Mouse (Mus musculus) adrenal gland, adult 18-20 months (tissue): ENCODE measurements around the gene Rbm47. TPM values are rescaled to one million over a fixed set of nuclear protein-coding genes. Genes with fewer than 3 reads are reported as not detected.
A peak's percentile ranks its signal among the peaks of the same experiment; 100 is the strongest.

Experiments used
- DNase-seq, 2 experiments: peaks; one replicate each; pipeline ENCODE4 v3.0.0; 2021 to 2022; ENCODE audit warnings: low spot score in 2 of 2
- total RNA-seq, 2 experiments: library from RNA; stranded (reverse); gene quantifications; 1 replicate in 1 of 2; 2 replicates in 1 of 2; pipeline ENCODE4 v1.2.3; 2021

The Rbm47 gene
- total RNA-seq, 2 experiments from 2014 or later, result 74.5 to 128 TPM

DNA sequence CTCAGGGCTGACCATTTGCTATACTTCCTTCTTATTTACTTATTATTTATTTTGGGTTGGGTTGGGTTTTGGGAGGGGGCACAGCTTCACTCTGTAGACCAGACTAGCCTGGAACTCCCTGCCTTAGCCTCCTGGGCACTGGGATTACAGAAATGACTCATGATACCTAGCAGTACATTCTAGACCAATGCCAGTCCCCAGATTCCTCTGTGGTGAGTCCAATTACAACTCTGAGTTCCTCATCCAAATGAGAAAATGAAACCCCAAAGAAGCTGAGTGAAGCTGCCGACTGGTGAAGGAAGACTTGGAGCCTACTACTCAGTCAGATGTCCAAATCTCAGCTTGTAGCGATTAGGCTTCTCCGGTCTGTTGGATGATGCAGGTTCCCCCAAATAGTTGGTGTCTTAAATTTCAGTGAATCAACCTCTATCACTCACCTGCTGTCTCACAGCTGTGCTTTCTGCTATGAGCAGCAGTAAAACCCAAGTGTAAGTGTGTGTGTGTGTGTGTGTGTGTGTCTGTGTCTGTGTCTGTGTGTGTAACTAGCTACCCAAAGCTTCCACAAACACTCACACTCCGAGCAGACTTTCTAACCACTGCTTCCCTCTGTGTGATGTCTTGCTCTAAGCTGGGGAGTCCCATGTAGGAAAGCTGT lies 84.5 kb downstream of the Rbm47 start:
- DNase-seq, result no peak

DNA sequence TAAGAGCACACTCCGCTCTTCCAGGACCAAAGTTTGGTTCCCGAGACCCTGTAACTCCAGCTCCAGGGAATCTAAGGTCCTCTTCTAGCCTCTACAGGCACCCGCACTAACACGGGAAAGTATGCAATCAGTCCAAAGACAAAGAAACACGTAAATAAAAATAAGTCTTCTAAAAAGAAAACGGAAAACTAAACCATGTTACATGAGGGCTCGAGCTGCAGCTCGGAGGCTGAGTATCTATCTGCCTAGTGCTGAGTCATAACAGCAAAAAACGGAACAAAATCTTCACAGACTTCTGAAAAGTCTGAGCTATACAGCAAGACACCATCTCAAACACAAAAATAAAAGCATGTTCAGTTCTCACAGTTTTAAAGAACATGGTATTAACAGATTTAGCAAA lies 86.0 kb downstream of the Rbm47 start:
- DNase-seq, result no peak

DNA sequence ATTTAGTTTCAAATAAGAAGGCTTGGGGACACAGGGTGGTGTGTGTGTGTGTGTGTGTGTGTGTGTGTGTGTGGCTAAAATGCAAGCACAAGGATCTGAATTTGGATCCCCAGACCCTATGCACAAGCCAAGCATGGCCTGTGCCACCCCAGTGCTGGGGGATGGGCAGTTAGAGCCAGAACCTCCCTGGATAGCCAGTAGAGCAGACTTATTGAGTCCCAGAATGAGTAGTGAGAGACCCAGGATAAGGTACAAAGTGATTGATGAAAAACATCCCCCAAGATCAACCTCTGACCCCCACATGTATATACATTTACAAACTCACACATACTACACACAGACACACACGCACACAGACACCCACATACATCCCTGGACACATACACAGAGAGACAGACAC lies 86.6 kb downstream of the Rbm47 start:
- DNase-seq, result no peak

DNA sequence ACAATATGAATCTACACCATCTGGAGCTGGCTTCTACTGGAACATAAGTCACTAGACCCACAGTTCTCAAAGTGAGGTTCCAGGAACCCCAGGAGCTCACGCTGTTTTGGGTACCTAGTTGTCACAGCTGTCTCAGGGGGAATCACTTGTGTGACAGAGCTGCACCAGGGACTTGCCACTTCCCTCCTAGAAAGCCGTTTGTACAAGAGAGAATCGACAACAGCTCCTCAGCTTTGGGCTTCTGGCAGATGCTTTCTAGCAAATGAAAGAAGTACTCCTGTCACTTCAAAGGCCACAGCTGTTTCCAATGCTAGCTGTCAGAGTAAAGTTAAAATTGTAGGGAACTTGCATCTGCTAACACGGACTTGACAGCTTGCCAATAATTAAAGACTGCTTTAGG lies 87.4 kb downstream of the Rbm47 start:
- DNase-seq, result no peak

DNA sequence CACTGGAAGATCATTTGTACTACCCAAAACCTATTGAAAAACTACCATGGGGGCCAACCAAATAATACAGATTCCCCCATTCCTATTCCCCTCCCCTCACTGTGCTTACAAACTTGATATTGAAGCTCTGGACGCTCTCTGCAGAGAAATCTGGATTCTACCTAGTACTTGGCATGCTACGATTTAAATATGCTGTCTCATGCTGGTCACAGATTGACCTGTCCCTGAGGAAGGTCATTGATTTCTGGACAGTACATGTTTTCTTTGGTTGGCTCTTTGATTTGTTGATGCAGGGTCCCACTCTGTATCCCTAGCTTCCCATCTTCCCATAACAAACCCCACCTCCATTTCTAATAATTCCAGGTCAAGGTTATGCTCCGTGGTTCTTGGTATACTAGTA lies 88.4 kb downstream of the Rbm47 start:
- DNase-seq, result no peak

DNA sequence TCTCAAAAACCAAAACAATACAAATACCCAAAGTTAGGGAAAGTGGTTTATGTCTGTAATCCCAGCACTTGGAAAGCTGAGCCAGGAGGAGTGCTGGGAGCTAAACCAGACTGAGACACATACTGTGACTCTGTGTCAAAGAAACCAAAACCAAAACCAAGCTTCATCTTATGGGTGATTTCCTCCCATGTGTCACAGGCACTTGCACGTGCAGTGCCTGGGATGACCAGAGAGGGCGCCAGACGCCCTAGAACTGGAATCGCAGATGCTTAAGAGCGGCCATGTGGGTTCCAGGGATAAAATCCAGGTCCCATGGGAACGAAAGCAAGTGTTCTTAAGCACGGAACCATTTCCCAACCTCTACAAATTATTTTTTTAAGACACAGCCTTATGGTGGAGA lies 89.6 kb downstream of the Rbm47 start:
- peak in 1 of 2 experiments; percentile 54 for DNase-seq

DNA sequence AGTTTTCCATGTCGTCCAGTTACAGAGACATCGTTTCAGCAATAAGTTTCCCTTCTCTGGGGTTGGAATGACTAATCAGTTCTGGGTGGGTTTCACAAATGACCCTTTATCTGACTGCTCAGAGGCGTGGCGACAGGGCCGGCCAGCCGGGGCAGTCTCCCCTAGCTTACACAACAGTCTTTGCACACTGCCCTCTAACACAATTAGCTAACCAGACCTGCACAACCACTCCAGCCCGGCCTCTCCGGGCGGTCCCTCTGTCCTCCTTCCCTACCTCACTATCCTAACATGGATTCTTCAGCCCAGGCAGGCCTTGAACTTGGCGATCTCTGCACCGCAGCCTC lies 90.7 kb downstream of the Rbm47 start:
- DNase-seq, result no peak

DNA sequence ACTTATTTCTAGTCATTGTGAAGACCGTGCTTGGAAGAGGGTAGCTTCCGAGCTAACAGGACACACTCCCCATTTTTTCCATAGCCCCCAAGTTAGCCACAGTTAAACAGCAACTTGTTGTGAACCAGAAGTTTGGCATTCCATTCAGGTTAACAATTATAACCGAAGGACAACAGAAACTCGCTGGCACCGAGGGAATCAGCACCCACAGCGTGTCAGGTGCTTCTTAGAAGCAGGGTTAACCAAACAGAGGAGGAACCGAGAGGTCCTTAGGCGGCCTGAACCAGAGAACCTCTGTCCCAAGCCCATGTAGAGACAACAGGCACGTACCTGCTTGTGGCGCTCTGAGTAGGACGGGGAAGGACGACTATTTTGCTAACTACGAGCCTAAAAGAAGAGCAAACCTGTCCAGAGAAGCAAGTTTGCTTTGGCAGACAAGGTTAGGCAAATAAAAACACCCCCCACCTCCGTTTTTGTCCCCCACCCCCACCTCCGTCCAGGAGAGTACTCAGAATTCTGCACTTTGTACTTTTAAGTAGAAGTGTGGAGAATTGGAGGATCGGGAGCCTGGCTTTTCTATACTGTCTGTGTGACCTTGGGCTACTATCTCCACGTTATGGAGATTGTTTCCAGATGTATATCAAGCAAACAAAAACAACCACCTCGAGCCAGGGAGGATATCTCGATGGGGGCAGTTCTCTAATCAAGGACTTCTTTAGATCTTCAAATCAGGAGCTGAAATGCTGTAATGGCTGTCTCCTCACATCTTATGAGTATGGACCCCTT lies 91.3 kb downstream of the Rbm47 start:
- no peak for DNase-seq

DNA sequence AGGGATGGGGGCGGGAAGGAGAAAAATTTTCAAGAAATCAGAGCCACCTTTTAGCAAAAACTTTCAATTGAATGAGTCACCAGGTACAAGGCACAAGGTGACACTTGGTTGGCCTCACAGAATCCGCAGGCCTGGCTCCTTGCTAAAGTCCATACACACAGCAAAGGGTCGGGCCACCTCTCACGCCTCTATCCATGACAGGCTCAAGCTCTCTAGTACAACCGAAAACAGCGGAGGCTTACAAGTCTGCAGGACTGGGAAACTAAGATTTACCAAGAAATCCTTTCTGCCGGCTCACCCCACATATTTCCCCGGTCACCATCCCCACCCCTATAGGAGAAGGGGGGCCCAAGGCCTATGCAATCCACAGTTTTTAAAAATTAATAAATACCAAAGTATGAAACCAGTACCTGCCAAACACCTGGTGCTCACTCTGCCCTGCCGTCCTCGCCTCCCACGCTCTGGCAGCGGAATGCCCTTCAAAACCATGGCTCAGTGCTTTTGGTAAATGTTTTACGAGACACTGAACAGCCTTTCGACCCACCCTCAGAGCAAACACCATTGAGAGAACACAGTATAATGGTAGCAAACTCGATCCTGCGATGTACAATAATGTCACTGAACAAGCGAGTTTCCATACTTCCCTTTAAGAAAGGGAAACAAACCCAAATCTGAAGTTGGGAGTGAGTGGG lies 92.2 kb downstream of the Rbm47 start:
- DNase-seq, result no peak

DNA sequence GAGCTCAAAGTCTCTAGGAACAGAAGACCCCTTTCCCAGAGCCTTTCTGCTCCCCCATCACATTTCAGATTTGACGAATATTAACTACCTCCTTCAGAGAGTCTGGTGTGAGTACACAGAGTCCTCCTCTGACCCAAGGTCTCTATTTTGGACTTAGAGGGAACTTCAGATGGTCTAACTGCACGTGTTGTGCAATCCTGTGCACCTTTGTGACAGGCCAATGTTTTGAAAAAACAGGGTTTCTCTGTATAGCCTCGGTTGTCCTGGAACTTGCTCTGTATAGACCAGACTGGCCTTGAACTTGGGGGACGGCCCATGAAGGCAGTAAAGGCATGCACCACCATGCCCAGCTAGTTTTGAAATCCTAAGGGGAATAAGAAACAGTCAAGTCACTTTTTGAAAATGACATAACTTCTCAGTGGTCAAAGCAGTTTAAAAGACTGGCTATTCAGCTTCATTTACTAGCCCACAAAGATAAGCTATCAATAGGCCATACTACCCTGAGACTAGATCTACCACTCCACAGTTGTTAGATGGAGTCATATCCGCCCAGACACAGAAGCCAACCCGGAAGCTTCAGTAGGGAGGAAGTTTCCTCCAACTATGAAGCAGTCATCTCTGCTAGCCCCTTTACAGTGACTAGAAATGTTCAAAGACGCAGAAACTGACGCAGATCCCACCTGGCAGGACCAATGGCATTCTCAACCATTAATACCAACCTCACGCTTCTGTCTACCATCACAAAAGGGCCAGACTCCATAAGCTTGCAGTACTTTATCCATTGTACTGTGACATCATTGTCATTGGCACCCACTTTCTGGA lies 93.3 kb downstream of the Rbm47 start:
- DNase-seq, result no peak

DNA sequence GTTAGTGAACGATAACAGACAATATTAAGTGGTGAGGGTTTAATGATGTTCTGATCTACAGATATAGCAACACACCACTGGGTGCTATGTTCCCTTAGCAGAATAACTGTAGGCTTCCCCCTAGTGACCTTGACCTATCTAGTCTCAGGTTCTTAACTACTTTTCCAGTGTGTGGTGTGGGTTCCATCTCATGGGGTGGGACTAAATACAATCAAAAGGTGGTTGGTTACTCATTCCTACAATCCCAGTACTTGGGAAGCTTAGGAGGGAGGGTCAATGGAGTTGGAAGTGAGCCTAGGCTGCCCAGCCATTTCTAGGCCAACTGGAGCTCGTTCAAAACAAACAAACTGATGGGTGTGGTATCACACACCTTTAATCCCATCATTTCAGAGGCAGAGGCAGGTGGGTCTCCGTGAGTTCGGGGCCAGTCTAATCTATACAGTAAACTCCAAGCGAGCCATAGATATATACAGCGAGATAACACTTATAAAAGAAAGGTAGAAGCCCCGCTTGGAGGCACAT lies 94.4 kb downstream of the Rbm47 start:
- no peak for DNase-seq

DNA sequence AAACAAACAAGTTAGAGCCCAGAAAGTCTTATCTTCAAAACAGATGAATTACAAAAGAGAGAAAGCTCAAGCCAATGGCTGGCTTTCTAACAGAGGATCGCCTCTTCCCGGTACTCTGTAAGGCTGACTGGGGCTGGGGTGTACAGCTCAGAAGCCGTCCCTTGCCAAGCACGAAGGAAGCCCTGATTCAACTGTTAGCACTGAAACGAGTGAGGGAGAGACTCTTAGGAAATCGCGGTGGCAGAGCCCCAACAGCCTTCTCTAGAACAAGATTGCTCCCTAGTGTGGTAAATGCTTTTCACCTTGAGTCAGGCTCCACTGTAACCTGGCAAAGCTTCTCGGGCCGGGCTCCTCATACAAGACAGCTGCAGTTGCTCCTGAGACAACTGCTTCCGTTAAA lies 95.5 kb downstream of the Rbm47 start:
- peak in 1 of 2 experiments; percentile 49 for DNase-seq

DNA sequence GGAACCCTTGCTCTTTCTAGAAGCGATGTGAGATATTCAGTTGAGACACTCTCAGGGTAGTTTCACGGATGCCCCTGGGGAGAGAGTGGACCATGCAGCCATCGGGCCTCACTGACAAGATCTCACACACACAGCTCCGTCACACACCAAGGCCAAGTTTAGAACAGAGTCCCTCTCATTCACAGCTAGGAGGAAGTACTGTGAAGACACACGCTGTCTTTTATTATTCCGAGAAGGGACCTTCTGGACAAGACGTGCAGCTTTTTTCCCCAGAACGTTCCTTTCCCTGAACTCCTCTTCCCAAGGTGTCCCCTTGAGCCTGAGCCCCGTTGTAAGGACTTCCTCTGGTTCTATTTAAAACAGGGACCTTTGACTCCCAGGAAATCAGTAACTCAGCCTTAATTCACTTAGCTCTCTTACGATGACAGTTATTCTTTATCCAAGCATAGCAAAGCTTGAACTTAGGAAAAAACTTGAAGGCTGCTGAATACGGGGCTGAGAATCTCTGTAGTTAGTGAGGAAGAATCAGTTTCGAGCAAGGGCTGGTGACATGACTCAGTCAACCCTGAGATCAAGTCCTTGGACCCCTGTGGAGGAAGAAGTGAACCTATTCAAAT lies 96.1 kb downstream of the Rbm47 start:
- DNase-seq, result no peak

DNA sequence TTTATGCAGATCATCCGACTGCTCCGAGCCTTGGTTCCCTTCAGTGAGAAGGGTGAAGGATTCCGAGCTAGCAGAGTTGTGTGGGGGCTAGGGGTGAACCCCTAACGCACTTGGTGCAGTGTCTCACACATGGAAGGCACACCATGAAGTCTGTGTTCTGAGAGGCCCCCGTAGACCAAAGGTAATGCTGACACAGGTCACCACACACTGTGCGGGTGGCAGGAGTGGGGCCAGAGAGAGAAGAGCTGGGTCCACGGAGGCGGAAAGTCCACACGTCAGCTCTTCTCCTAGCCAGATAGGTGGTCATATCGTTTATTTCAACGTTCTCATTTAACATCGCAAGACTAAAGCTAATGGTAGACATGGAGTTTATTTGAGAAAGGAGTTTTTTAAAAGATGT lies 97.0 kb downstream of the Rbm47 start:
- DNase-seq, result no peak

DNA sequence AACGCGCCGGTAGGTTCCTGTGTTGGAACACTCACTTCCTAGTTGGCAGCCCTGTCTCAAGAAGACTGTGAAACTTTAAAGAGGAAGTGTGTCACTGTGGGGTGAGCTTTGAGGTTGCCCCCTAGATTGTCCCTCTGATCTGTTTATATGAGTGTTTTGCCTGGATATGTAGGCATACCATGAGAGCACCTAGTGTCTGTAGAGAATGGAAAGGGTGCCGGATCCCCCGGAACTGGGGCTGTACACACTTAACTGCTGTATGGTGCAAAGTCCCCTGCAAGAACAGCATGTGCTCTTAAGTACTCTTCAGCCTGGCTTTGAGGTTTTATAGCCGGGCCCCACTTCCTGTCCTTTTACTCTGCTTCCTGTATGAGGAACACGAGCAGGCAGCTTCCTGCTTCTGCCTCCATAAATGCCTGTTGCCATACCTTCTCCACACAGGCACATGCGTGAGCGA lies 97.9 kb downstream of the Rbm47 start:
- no peak for DNase-seq

DNA sequence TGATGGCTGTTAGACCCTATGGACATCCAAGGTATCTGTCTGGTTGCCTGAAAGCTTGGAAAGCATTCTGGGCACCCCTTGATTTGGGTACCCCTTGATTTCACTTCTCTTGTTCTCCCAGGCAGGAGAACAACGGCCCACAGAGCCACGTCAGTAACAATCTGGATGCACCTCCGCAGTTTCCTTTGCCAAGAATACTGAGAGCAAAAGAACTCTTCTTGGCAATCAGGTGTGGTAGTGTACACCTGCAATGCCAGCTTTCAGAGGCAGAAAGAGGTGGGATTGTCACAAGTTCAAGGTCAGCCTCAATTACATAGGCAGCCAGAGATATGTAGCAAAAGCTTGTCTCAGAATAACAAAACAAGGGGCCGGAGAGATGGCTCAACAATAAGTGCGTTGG lies 98.7 kb downstream of the Rbm47 start:
- DNase-seq, result no peak

DNA sequence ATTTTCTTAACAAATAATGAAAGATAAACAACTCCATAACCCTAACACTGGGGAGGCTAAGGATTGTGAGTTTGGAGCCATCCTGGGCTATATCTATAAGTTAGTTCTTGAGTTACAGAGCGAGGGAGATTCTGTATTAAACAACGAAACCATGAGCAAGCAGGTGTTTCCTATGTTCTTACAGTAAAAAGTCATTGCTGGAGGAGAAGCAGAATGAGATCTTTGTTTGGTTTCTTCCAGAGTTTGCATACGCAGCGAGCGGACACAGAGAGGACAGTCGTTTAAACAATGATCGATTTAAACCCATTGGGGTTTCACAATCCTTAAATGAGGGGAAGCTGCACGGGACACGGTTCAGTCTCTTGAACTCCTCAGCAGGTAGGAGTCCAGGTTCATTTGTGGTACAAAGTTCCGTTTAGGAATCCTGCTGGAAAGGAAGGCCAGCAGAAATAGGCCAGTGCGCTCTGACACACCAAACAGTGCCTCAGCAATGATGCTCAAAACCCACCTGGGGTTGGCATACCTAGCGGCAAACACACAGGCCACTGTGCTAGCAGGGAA lies 99.2 kb downstream of the Rbm47 start:
- no peak for DNase-seq

DNA sequence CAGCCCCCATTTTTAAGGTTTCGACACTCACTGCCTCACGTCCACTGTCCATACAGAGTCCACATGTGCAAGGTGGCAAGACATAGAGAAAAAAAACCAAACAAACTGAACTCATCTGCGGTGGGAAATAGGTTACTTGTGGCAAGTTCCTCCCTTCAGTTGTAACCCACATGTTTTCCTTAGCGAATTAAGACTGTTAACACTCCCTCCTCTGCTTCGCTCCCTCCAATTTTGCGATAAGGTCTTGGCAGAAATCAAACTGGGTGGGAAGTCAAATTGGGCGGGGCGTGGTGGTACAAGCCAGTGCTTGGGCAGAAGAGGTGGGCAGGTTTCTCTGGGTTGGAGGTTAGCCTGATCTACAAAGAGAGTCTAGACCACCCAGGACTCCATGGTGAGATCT lies 101.2 kb downstream of the Rbm47 start:
- DNase-seq, result no peak

DNA sequence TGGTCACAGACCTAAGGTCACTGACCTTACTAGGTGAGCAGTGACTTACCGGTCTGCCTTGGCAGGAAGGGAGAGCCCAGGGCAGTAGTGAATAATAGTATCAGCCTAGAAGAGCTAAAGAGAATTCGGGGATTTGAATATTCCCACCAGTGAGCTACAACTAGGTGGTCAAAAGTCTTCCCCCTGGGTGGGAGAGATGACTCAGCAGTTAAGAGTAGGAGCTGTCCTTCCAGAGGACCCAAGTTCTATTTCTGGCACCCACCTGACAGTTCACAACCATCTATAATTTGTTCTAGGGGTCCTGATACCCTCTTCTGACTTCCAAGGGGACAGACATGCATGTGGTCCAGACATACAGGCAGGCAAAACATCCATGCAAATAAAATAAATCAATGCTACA lies 102.6 kb downstream of the Rbm47 start:
- DNase-seq, result no peak

DNA sequence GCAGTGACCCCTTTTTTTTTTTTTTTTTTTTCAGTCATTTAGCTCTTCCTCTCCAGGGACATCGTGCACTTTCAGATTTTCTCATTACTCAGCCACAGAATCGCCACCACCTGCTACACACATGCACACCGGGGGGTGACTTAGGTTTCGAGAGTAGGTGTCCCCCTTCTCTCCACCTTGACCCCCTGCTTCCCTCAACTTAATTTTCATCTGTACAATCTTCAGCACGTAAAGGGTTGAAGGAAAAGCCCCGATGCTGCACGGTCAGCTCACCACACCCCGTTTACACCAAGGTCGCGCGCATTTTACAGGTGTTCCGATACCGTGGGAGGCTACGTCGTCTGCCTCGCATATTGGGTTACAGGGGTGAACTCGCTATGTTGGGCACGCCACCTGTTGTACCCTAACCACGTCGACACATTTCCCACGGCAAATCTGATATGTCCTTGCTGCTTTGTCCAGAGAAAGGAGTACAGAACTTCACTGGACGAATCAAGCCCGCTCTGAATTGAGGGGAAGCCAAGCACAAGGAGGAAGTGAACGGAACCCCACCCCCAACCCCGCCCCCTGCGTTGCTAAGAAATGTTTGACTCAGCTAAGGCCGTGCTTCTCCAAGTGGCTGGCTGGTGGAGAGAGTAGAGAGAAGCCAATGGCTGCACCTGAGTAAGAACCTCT lies 103.3 kb downstream of the Rbm47 start:
- DNase-seq, result peak in 1 of 2 experiments; percentile 54
